Mouse (Mus musculus): ENCODE results near the gene Arhgef18. TPM values are rescaled to one million over a fixed set of nuclear protein-coding genes. Genes with fewer than 3 reads are reported as not detected.

Gene Arhgef18
- polyA plus RNA-seq, 1 experiment from 2014 or later: 11.2 TPM

DNA sequence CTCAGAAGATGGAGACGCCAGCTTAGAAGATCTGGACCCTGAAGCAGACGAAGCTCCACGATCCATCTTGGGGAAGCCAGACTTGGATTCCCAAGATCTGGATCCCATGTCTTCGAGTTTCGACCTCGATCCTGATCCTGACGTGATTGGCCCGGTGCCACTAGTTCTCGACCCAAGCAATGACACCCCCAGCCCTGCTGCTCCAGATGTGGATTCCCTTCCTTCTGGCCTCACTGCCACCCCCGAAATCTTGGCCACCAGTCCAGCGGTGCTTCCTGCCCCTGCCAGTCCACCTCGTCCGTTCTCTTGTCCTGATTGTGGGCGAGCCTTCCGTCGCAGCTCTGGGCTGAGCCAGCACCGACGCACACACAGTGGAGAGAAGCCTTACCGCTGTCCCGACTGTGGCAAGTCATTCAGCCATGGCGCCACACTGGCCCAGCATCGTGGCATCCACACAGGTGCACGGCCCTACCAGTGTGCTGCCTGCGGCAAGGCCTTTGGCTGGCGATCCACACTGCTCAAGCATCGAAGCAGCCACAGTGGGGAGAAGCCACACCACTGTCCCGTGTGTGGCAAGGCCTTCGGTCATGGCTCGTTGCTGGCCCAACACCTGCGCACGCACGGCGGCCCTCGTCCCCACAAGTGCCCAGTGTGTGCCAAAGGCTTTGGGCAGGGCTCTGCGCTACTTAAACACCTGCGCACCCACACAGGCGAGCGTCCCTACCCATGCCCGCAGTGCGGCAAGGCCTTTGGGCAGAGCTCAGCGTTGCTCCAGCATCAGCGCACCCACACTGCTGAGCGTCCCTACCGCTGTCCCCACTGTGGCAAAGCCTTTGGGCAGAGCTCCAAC, 103.0 kb downstream of the Arhgef18 start:
- Histone ChIP-seq H3K27me3 (no peaks in the 10 kb centered on the region), H3K4me3 (replicated peaks) (no peak overlapping the region), H3K9me3 (replicated peaks) (no peaks in the 10 kb centered on the region; the same call in 1 of the 2 replicates), H3K27ac (no peak overlapping the region), H3K4me1 (peaks cover 15% of the 10 kb centered on the region), H3K36me3 (peaks cover 39% of the 10 kb centered on the region), H3K4me2 (no peak overlapping the region), H3K9ac (no peak overlapping the region)
- ATAC-seq (replicated peaks; ENCODE audit: low FRiP score): no peak
- WGBS: 95% methylated on average over 44 of the region's 44 CpGs

DNA sequence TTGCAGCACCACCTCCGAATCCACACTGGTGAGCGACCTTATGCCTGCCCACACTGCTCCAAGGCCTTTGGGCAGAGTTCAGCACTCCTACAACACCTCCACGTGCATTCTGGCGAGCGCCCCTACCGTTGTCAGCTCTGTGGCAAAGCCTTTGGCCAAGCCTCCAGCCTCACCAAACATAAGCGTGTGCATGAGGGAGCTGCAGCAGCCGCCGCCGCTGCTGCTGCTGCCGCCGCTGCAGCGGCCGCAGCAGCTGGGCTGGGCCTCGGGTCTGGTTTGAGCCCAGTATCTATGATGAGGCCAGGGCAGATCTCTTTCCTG, 103.6 kb downstream of the Arhgef18 start:
- H3K9ac ChIP-seq: no peak overlapping the region
- no peak for ATAC-seq (replicated peaks; ENCODE audit: low FRiP score)
- H3K9me3 ChIP-seq (replicated peaks): no peaks in the 10 kb centered on the region; the same call in 1 of the 2 replicates
- no peak overlapping the region for H3K27ac ChIP-seq
- WGBS: 93% methylated on average over 15 of the region's 15 CpGs
- no peak overlapping the region for H3K4me2 ChIP-seq
- H3K27me3 ChIP-seq: no peaks in the 10 kb centered on the region
- peaks cover 21% of the 10 kb centered on the region for H3K4me1 ChIP-seq
- H3K4me3 ChIP-seq (replicated peaks): no peak overlapping the region
- peaks cover 39% of the 10 kb centered on the region for H3K36me3 ChIP-seq

GRCm38 (mm10) chr8:3498583-3498982, 105.8 kb downstream of the Arhgef18 start:
- Histone ChIP-seq H3K4me1 (peaks cover 31% of the 10 kb centered on the region), H3K4me3 (replicated peaks) (no peak overlapping the region), H3K27me3 (no peaks in the 10 kb centered on the region), H3K27ac (0 out of 2 replicates have a peak overlapping the region, but pooled peaks have one; percentile 94), H3K9ac (no peak overlapping the region), H3K36me3 (peaks cover 41% of the 10 kb centered on the region), H3K4me2 (no peak overlapping the region), H3K9me3 (replicated peaks) (no peaks in the 10 kb centered on the region; the same call in 1 of the 2 replicates)
- 86% methylated on average over 3 of the region's 3 CpGs for WGBS
- no peak for ATAC-seq (replicated peaks; ENCODE audit: low FRiP score)

DNA sequence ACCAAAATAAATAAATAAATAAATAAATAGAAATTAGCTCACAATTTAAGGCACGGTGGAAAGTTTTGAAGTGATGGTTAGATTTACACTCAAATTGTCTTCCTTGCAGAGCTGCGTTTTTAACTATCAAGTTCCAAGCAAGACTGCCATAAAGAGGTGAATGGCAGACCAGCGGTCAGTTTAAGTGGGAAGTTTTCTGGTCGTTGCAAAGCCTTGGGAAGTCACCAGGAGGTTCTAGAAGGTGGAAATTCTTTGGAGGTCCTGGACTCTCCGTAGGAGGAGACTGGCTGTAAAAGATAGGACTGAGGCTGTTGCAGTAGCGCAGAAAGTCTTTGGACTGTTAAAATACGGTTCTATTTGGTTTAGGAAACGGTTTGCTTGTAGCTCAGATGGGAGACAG, 106.9 kb downstream of the Arhgef18 start:
- Histone ChIP-seq H3K4me2 (peak overlapping the region; percentile 84), H3K36me3 (peaks cover 41% of the 10 kb centered on the region), H3K4me3 (replicated peaks) (peak overlapping the region; percentile 91), H3K9ac (peak overlapping the region; percentile 65), H3K9me3 (replicated peaks) (no peaks in the 10 kb centered on the region; the same call in 1 of the 2 replicates), H3K27me3 (no peaks in the 10 kb centered on the region), H3K27ac (peak overlapping the region; percentile 94), H3K4me1 (peaks cover 23% of the 10 kb centered on the region)
- 2% methylated on average over 8 of the region's 8 CpGs for WGBS
- peak; percentile 22 for ATAC-seq (replicated peaks; ENCODE audit: low FRiP score)

DNA sequence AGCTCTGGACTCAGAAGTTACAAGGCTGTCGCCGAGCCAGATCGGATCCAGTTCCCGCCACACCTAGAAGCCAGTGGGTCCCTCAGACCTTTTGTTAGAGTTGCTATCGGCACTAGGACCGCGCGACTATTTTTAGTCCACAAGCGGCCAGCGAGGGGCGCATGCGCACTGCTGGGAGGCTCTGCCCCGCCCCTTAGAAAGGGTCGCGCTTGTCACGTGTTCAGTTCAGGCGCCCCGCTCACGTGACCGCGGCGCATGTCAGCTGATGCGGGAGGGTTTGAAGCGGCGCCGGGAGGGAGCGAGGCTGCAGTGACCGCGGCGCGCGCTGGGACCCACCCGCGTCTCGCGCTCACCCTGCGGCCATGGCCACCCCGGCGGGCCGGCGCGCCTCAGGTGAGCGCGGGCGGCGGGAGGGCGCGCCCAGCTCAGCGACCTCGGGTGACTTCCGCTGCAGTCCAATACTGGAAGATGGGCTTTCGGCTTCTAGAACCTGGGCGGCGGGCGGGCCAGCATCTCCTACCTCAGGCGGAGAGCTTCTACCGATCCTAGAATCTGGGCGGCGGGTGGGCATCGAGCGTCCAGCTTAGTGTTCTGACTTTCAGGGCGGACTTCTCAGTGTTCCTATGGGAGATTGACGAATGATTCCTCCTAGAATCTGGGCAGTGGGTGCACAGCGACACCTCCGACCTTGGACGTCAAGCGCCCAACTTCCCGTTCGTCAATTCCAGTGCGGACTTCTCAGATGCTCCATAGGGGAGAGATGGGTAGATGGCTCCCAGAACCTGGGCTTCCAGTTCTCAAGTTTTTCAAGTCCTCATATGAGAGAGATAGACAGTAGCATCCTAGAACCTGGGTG, 107.7 kb downstream of the Arhgef18 start, which contains the start of gene Mcoln1:
Gene Mcoln1, plus strand, starts transcription at position 223 of the 856 bp plus-strand sequence.
- Histone ChIP-seq H3K9ac (peak within 1 kb of the TSS; percentile 90), H3K4me3 (replicated peaks) (peak within 1 kb of the TSS; percentile 91), H3K4me2 (peak within 1 kb of the TSS; percentile 84), H3K27me3 (no peaks in the 10 kb centered on the region), H3K4me1 (peaks cover 23% of the 10 kb centered on the region), H3K9me3 (replicated peaks) (no peaks in the 10 kb centered on the region; the same call in 1 of the 2 replicates), H3K27ac (peak within 1 kb of the TSS; percentile 94), H3K36me3 (peaks cover 39% of the 10 kb centered on the region)
- WGBS: under 1% methylated on average over 70 of the region's 70 CpGs
- ATAC-seq (replicated peaks; ENCODE audit: low FRiP score): peak; percentile 93

- H3K36me3 ChIP-seq: peaks cover 39% of the 10 kb centered on the region
- no peaks in the 10 kb centered on the region for H3K27me3 ChIP-seq
- no peak overlapping the region for H3K27ac ChIP-seq
- no peak for ATAC-seq (replicated peaks; ENCODE audit: low FRiP score)
- H3K4me1 ChIP-seq: peaks cover 23% of the 10 kb centered on the region
- H3K9me3 ChIP-seq (replicated peaks): no peaks in the 10 kb centered on the region
- H3K4me3 ChIP-seq (replicated peaks): no peak overlapping the region
- H3K9ac ChIP-seq: peak overlapping the region; percentile 90; the same call in 1 of the 2 replicates
- 63% methylated on average over 4 of the region's 4 CpGs for WGBS
- no peak overlapping the region for H3K4me2 ChIP-seq
These were observed 109.4 kb downstream of the Arhgef18 start for GRCm38 (mm10) chr8:3502217-3502616.

Other genes with a start within 250 kb of the Arhgef18 start
- gene Insr, start 113.4 kb upstream of the Arhgef18 start, polyA plus RNA-seq (2015; fragmentation: Nextera tagmentation; extraction: Ambion mirVana): 35.5 and 36.5 TPM in 2 replicates
- gene A430078G23Rik, start 39.6 kb upstream of the Arhgef18 start, polyA plus RNA-seq (2015; fragmentation: Nextera tagmentation; extraction: Ambion mirVana): 0.12 TPM in 1 of 2 replicates, not detected in the other
- 6.2 and 7.5 TPM in 2 replicates for gene Pex11g, start 74.7 kb downstream of the Arhgef18 start, polyA plus RNA-seq (2015; fragmentation: Nextera tagmentation; extraction: Ambion mirVana)
- not detected in 2 replicates for gene Tex45, start 77.9 kb downstream of the Arhgef18 start, polyA plus RNA-seq (2015; fragmentation: Nextera tagmentation; extraction: Ambion mirVana)
- 47.3 and 50.0 TPM in 2 replicates for gene Zfp358, start 100.1 kb downstream of the Arhgef18 start, polyA plus RNA-seq (2015; fragmentation: Nextera tagmentation; extraction: Ambion mirVana)
- 56.0 and 57.1 TPM in 2 replicates for gene Mcoln1, start 107.5 kb downstream of the Arhgef18 start, polyA plus RNA-seq (2015; fragmentation: Nextera tagmentation; extraction: Ambion mirVana)
- gene Pnpla6, start 122.4 kb downstream of the Arhgef18 start, polyA plus RNA-seq (2015; fragmentation: Nextera tagmentation; extraction: Ambion mirVana): 29.4 and 38.3 TPM in 2 replicates
- gene C330021F23Rik, start 175.0 kb downstream of the Arhgef18 start, polyA plus RNA-seq (2015; fragmentation: Nextera tagmentation; extraction: Ambion mirVana): 7.5 and 8.3 TPM in 2 replicates
- 14.1 and 15.8 TPM in 2 replicates for gene Camsap3, start 194.3 kb downstream of the Arhgef18 start, polyA plus RNA-seq (2015; fragmentation: Nextera tagmentation; extraction: Ambion mirVana)
- 60.4 and 65.0 TPM in 2 replicates for gene Xab2, start 228.3 kb downstream of the Arhgef18 start, polyA plus RNA-seq (2015; fragmentation: Nextera tagmentation; extraction: Ambion mirVana)
- 108 and 116 TPM in 2 replicates for gene Pet100, start 228.5 kb downstream of the Arhgef18 start, polyA plus RNA-seq (2015; fragmentation: Nextera tagmentation; extraction: Ambion mirVana)
- gene Pcp2, start 232.5 kb downstream of the Arhgef18 start, polyA plus RNA-seq (2015; fragmentation: Nextera tagmentation; extraction: Ambion mirVana): 0.34 and 0.48 TPM in 2 replicates
- gene Stxbp2, start 237.9 kb downstream of the Arhgef18 start, polyA plus RNA-seq (2015; fragmentation: Nextera tagmentation; extraction: Ambion mirVana): 78.5 and 85.3 TPM in 2 replicates